Mouse (Mus musculus) layer of hippocampus, adult 9-11 months (tissue): ENCODE data around the gene Thbs3.
"Not testable (repeated sequence)": the region's sequence is repeated elsewhere in the genome, so short reads cannot be mapped to it uniquely, and the experiment has no call there.

Experiments
- DNase-seq: peaks from one replicate; pipeline ENCODE4 v3.0.0; 2022

Gene Thbs3

DNA sequence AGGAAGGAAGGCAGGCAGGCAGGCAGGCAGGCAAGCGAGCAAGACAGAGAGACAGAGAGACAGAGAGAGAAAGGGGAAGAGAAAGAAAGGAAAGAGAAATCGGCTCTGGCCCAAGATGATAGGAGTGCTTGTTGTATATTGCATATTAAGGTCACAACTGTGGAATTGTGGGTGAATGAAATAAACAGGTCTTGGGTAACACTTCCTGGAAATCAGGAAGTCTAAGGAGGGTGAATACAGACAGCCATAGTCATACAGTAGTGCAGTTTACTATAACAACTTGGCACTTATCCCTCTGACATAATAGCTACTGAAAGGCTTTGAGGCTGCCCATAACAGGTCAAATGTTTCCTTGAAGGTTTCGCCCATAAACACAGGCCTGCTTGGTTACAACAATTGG, 15.1 kb upstream of the Thbs3 start:
- DNase-seq: no peak

DNA sequence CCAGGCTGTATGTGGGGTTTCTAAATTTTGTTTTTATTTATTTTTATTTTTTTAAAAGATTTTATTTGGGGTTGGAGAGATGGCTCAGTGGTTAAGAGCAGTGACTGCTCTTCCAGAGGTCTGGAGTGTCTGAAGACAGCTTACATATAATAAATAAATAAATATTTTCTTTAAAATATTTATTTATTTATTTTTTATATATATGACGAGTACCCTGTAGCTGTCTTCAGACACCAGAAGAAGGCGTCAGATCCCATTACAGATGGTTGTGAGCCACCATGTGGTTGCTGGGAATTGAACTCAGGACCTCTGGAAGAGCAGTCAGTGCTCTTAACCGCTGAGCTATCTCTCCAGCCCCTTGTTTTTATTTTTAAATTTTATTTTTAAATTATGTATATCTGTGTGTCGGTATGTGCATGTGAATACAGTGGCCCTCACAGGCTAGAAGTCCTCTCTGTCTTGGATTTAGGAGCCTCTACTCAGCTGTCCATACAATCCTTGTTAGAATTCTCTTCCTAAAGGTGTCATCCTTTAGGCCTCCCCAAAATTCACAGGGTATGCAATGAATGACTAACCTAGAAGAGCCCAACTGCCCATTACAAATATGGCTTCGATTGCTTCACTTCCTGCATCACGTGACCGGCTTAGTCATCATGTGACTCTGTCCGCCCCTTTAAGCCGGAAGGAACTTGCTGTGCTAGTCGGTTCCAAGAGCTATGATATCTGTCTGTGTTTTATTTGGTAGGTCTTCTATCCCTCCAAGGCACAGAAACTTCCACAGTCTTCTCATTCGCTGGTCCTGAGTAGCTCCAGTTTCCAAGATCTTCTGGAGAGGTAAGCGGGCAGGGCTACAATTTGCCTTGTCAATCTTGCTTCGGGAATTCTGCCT, 12.5 kb upstream of the Thbs3 start, which contains the start of gene Gba:
Gba (plus strand) TSS at position 676 of the 889 bp plus-strand sequence.
- peak; percentile 88 for DNase-seq

DNA sequence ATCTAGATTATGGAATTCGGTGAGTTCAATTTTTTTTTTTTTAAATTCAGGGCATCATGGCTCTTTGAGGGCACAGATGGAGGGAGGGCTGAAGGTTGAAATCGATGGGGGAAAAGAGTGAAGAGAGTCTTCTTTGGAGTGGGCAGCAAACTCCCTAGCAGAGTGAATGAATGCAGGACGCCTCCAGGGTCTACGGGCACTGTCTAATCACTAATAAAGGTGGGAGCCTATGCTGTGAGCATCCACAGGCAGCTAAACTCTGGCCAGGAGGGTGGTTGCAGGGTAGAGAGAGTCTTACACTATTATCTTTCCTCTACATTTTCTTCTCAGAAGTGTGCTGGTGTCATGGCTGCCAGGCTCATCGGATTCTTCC, 11.9 kb upstream of the Thbs3 start:
- DNase-seq: no peak

DNA sequence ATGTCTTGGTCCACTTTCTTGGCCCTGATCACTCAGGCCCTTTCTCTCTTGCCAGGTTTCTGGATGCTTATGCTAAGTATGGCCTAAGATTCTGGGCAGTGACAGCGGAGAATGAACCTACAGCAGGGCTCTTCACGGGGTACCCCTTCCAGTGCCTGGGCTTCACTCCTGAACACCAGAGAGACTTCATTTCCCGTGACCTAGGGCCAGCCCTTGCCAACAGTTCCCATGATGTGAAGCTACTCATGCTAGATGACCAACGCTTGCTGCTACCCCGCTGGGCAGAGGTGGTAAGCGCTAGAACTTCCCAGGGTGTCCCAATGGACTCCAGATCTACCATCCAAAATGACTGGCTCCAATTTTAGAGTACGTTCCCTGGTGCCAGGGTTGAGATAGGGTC, 8.9 kb upstream of the Thbs3 start:
- DNase-seq: no peak

DNA sequence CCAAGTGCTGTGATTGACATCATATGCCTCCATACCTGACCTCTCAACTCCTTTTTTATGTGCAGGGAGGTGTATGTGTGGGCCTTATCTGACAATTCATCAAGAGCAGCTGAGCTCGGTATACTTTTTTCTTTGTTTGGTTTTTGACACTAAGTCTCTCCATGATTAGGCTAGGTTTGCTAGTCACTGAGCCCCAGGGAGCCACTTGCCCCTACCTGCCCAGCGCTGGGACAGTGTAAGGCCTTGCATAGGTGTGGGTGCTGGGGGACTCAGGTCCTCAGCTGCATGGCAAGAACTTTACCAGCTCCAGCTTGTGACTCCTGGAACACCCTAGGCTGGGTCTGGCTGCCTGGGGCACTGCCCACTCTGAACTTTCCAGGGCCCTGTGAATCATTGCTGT, 8.3 kb upstream of the Thbs3 start:
- DNase-seq: no peak

DNA sequence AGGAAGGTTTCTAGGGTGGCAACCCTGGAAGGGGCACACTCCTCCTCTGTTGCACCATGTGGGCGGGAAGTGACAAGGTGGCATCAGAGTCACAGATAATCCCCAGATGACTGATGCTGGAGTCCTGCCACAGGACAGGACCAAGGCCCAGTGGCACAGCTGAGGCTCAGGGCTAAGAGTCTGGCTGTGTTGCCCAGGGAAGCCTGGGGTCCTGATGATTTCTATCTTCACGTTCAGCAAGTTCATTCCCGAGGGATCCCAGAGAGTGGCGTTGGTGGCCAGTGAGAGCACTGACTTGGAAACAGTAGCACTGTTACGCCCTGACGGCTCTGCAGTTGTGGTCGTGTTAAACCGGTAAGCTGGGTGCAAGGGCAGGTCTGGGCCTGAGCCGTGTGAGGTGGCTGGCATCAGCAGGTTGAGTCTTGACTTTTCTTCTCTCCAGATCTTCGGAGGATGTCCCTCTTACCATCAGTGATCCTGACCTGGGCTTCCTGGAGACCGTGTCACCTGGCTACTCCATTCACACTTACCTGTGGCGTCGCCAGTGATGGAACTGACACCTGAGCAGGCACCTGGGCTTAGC, 6.8 kb upstream of the Thbs3 start:
- no peak for DNase-seq

DNA sequence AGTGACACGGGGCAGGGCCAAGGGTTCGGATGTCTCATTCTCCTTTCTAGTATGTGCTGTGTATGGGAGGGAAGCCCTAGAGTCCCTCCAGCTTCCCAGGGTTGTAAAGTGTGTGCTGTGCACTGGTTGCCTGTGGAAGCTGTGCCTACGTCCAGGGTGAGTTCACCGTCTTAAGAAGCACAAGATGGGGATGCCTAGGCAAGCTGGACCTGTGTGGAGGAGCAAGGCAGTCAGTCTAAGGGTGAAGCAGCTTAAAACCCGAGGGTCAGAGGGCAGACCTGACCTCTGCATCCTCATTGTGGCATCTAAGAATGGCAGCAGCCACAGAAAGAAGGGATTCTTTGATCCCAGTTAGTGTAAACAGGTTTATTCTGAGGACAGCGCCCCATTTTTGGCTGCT, 6.2 kb upstream of the Thbs3 start:
- DNase-seq: no peak

DNA sequence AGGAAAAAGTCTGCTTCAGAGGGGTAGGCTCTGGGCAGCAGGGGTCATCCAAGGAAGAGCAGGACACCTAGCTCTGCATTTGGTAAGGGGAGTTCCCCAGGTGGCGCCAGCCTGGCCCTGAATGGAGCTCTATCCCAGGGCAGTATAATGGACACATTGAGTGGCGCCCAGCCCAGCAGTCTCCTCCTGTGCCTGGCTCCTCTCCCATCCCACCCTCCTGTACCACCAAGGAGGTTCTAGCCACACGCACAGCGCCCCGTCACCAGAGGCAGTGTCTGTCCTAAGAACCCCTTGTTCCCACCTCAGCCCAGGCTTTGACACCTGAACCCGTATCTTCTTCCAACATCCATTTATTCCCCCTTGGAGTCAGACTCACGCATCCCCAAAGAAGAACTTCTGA, 5.2 kb upstream of the Thbs3 start:
- DNase-seq: no peak

DNA sequence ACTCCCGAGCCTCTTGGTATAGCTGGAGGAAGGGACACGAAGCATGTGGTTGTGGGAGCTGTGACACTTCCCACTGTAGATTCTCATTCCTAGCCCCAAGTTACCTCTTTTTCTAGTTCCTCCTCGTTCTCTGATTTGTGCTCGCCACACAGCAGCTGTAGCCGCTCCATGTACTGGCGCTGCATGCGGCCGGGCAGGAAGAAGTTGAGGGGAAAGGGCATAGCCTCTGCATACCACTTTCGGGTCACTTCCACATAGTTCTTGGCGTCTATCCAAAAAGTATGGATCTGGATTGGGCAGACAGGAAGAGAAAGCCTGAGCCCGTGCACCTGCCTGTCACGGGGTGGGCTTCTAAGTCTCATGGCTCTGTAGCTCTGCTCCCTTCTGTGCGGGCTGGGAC, 4.8 kb upstream of the Thbs3 start:
- DNase-seq: no peak

DNA sequence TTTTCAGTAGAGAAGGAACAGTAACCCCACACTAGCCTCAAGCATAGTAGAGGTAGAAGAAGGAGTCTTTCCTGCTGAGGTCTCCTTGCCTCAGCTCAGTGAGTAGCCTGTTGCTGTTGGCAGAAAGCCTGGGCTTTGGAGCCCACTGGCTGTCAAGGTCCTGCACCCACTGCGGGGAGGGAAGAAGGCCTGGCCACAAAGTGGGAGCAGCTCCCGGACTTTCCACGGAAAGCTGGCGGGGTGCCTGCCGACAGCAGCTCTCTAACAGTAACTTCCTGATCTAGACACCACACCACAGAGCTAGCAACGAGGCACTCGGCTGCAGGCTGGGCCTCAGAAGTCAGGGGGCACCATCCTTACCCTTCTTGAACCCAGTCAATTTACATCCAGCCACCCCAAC, 4.2 kb upstream of the Thbs3 start:
- no peak for DNase-seq

DNA sequence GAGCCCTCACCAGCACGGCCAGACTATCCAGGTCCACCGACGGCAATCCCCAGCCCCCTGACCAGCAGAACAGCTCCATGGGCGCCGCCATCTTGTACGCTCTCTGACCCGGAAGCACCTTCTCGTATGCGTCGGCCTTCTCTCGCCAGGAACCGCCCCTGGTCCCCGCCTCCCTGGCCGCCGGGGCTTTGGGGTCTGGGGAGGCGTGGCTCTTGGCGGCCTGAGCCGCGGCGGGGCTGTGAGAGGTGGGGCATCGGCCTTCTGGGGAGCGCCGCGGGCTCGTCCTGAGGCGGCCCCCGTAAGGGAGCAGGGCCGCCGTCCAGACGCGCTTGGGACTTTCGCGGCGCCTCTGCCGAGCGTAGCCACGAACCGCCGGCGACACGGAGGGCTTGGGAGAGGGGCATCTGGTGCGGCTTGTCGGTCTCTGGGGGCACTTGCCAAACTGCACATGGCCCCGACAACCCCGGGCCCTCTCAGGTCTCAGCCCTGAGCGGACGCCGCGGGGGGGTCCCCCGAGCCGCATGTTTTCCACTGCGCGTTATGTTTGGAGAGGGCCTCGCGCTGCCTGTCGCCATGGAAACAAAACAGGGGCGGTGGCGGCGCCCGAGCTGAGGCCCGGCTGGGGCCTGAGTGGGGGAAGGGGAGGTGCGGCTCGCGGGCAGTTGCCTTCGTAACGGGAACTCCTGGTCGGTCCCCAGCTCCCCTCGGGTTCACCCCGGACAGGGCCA, 1.0 kb upstream of the Thbs3 start:
- DNase-seq: peak; percentile 91

DNA sequence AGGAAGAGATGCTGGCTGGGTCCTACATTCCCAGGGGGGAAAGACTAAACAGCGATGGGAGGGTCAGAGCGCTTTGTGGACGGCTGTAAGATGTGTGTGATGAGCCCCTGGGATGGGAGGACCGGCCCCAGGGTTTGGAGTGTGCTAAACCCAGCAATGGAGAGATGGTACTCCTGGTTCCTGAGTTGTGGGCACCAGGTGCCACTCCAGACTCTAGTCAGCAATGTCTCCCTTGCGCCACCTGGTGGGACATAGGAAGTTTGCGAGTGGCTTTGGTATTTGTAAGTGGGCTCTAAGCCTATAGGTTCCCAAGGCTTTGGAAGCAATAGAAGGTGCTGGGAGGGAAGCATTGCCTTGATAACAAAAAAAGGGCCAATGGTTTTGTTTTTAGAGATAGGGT, 873 bp downstream of the Thbs3 start:
- DNase-seq: peak; percentile 87

DNA sequence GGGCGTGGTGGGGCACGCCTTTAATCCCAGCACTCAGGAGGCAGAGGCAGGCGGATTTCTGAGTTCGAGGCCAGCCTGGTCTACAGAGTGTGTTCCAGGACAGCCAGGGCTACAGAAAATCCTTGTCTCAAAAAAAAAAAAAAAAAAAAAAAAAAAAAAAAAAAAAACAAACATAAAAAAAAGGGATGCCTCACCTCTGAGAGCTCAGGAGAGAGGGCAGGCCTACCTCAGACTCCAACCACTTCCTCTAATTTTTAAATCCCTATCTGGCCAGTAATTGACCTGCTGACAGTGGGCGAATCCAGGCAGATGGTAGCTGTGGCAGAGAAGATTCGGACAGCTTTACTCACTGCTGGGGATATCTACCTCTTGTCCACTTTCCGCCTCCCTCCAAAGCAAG, 1.4 kb downstream of the Thbs3 start:
- DNase-seq: not testable (repeated sequence)

DNA sequence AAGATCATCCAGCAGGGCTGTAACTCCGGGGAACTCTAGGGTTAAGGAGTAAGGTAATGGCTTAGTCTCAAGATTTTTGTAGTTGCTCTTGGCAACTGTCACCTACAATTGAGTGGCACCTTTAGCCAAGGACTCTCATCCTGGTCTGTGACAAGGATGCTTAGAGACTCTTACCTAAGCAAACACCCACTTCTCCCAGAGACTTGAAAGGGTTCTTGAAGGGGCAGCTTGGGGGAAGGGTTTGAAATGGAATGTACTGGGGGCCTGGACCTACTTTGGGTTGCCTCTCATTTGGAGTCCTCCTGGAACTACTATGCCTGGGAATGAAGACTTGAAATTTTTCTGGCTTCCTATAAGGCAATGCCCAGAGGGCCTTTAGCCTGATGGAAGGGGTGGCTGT, 3.3 kb downstream of the Thbs3 start:
- DNase-seq: no peak

DNA sequence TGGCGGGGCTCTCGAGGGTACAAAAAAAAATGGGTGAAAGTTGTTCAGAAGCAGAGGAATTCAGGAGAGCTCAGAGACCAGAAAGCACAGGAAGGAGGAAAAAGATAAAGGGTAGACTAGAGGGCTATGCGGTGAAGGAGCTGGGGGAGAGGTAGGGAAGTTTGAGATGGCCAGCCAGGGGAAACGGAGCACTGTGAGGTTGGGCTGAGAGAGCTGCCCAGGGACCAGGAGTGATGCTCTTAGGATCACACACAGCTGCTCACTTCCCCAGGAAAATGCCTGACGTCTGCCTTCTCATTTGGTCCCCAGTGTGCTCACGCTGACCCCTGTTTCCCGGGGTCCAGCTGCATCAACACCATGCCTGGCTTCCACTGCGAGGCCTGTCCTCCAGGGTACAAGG, 4.6 kb downstream of the Thbs3 start:
- DNase-seq: no peak

DNA sequence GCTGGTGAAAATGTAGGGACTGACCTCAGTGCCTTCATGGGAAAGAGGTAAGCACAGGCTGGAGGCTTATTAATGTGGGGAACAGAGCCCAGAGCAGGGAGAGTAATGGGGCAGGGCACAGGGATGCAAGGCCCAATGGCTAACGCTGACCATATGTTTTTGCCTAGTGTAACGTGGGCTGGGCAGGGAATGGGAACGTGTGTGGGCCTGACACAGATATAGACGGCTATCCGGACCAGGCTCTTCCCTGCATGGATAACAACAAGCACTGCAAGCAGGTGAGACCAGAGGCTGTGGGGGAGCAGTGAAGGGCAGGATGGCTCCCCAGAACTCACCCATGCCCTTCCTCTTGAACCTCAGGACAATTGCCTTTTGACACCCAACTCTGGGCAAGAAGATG, 6.2 kb downstream of the Thbs3 start:
- no peak for DNase-seq

DNA sequence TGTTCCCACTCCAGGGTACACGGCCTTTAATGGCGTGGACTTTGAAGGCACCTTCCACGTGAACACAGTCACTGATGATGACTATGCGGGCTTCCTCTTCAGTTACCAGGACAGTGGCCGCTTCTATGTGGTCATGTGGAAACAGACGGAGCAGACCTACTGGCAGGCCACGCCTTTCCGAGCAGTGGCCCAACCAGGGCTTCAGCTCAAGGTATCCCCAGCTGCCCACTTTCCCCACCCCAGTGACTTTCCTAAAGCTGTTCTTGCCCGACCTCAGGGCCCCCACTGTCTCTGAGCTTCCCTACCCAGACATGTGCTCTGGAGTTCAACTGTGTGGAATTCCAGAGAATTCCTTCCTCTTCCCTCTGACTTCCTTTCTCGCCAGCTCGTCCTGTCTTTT, 9.8 kb downstream of the Thbs3 start:
- no peak for DNase-seq

DNA sequence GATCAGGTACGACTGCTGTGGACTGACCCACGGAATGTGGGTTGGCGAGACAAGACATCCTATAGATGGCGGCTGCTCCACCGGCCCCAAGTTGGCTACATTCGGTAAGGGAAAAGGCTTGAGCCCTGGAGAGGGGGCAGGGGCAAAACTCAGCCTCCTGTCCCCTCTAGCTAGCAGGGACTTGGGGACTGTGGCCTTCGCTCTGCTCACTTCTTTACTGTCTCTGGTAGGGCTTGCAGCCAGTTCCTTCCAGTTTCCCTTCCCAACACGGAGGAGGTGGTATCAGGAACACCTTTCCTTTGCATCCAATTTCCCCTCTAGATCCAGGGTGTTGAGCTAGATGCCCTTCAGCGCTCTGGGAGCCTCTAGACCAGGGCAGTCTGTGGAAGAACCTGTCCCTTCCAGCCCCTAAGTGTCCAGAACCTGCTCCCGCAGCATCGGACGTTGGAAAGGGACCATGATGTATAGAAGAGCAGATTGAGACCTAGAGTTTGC, 10.4 kb downstream of the Thbs3 start:
- DNase-seq: no peak

DNA sequence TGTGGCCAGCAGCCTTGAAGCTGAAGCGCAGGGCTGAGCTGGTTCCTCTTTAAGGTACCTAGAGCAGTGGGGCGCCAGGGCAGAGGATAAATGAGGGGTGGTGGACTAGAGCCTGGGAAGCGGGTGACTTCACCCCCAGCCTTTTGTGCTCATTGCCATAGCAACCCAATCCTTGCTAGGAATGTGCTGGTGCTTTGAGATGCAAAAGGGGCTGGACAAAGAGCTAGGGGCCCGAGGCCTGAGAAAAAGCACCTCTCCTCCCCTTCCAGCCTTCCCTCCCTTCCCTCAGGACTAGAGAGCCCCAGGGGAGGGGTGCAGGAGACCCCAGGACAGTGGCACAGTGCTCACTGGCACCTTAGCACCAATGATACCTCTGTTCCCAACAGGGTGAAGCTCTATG, 10.9 kb downstream of the Thbs3 start:
- DNase-seq: peak; percentile 62

DNA sequence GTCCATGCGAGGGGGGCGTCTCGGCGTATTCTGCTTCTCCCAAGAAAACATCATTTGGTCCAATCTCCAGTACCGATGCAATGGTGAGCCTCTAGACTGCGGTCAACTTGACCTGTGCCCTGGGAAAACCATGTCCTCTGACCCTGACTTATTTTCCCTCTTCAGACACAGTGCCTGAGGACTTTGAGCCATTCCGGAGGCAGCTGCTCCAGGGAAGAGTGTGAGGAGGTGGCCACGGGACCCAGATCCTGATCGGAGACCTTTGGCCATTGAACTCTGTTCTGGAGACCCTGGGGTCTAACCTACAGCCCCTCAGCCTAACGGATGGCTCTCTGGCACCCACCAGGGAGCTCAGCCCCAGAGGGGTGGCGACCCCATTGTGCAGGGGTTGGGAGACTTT, 11.4 kb downstream of the Thbs3 start:
- DNase-seq: no peak

DNA sequence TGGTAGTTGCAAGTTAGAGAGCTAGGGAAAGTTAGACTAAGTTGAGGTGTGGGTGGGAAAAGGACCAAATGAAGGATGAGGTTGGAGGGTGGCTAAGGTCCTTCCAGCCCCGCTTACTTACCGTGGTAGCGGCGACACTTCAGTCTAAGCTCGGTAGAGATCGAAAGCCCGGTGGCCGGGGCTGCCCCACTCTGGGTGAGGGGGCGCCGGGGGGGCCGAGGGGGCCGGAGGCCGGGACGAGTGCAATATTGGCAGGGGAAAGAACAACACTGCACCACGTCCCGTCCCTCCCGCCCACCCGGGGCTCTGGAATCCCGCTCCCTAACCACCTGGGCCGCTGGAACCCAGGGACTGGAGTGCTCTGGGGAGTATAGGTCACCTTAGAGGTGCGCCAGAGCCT, 11.9 kb downstream of the Thbs3 start, which contains the start of gene Mtx1:
Mtx1 (minus strand) TSS at position 189 of the 400 bp plus-strand sequence.
- DNase-seq: no peak

DNA sequence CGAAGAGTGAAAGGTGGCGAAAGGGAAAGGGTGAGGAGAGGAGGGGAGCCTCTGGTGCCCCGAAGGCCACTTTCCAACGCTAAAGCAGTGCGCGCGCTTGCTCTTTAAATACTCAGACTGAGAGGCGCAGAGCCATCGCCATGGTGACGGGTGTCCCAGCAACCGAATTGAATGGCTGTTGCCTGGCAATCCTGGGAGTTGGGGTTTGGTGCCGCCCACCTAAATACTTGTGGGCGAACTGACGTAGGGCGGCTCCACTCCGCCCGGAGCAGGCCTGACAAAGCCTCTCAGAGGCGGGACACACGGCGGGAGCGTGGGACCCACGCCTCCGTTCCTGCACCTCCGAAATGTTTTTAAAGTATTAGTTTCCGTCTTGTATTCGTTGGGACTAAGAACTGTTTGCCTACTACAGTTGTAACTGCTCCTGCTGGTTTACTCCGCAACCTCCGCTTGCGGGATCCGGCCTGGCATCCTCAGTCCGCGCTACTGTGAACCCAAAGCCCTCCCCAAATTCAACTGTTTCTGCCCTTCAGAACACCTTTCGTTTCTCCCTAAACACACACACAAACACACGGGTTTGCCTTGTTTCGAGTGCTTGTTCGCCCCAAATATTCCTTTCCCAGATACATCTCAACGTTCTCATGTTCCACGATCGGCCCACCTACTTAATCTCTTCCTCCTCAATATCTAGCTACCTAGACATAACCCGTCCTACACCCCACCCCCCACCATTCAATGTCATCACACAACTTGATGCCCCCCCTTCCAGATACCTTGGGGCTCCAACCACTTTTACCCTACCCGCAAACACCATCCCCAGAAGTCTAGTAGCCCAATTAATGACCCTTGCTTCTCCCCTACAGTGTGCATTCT, 12.6 kb downstream of the Thbs3 start:
- DNase-seq: peak; percentile 94

DNA sequence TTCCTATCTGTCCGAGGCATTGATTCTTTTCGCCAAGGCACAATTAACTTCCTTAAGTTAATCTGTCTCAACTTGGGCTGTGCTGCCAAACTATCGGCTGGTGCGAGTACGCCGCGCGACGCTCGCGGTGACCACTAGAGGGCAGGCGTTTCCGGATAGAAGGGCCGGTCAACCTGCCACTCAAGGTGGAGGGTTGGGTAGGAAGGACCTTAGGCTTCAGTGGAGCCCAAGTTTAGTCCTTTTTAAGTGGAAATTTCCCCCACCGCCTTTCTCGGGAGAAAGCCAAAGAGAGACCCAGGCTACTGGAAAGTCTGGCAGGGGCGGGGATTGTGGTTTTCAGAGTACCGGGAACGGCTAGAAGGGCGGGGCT, 13.2 kb downstream of the Thbs3 start:
- peak; percentile 70 for DNase-seq
